Mouse (Mus musculus) megakaryocyte, adult 5-6 weeks (primary cell): ENCODE data around the gene Svop. TPM values are rescaled to one million over a fixed set of nuclear protein-coding genes. Genes with fewer than 3 reads are reported as not detected.
A peak's percentile ranks its signal among the peaks of the same experiment; 100 is the strongest.

Experiments used
- ATAC-seq: 2 replicates; pipeline ENCODE4 v1.8.0; 2016; ENCODE audit warnings: mild to moderate bottlenecking, inconsistent platforms; ENCODE audit not compliant: poor library complexity, severe bottlenecking
- total RNA-seq, 2 experiments: library from RNA; stranded (forward) in 1 of 2; stranded (reverse) in 1 of 2; fragments of 153-499, 151-499 nt in 1 of 2; fragments of 221-1000, 200-1000 nt in 1 of 2; gene quantifications; 2 replicates each; pipeline versions ENCODE4 v1.2.3 to v1.2.4; 2015 to 2017

Svop gene
- not detected in 2 replicates for total RNA-seq (2015)
- not detected in 2 replicates for total RNA-seq (2017)

DNA sequence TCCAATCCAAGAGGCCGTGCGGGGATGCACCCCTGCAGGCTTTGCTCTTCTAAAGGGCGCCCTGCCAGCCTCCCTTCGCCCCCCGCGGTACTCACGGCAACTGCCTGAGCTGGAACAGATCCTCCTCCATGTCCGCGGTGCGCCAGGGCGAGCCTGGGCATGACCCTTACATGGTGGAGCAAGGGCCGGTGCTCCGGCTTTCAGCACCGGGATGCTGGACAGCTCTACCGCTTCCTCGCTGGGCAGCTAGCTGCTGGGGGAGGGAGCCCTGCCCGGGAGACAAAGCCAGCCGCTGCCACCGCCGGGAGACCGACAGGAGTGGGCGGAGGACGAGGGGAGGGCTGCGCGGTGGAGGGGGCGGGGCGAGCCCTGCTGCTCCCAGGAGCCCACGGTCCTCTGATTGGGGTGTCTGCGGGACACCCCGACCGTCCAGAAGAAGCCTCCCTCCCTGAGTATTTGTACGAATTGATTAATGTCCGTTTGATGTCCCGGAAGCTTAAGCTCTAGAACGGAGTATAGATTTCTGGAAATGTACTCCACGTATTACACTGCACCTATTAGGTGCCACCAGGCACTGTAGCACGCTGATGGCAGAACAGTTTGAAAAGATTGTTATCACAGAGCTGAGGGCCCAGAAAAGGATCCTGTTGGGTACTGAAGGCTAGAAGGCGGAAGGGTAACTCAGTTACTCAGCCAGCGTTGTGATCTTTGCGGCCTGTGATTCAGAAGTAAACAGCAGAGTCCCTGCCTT is at the start of gene Svop:
TSS of gene Svop (minus strand) at position 514 of the 751 bp plus-strand sequence.
- 0 out of 2 replicates have a peak, but pooled peaks have one; percentile 24 for ATAC-seq

DNA sequence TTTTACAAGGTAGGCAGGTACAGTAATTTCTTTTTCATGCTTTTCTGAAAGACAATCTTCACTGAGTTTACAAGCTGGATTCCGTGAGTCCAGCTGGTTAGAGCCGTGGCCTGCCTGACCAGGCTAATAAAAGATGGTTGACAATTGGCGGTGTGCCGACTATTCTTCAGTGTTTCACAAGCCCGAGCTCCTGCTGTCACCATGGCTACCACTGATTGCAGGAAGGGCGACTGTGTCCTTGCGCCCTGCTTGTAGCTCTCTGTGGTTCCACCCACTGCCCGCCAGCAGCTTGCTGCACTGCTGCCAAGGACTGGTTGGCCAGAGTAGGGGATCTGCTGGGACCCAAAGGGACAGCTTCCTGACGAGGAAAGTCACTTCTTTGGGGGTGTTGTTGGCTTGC is 47.8 kb upstream of the Svop start:
- no peak for ATAC-seq

DNA sequence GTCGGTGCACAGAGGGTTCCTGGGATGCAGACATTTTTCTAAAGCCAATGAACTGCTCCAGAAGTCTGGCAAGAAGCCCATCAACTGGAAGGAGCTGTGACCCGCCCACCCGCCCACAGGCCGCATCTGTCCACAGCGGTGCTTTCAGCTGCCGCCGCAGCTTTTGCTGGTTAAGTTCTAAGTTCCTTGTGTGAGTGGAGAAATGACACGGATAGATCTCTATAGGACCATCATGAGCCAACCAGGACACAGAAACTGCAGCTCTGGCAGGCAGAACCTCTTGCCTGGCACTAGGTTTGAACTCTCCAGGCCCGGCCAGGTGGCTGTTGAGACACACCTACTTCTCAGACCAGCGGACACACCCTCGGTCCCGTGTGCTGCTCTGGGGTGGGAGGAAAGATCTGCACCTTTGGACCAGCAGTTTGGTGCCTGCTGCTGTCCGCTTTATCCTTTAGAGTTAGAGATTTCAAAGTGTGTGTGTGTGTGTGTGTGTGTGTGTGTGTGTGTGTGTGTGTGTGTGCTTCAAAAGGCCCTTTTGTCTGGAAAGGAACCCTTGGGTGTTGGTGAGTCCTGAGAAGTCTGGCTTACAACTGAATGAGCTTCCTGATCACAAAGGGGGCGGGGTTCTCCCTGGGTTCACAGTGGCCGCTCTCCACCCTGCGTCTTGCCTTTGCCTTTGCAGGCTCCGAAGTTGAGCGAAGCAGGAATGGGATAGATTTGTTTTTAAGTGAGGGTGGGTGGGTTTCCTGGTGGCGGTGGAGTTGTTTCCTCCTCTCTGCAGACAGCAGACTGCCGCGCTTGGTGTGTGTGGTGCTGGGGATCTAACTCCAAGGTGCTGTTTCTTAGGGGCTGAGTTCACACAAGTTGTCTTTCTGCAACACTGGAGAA is 47.2 kb upstream of the Svop start:
- ATAC-seq = no peak

DNA sequence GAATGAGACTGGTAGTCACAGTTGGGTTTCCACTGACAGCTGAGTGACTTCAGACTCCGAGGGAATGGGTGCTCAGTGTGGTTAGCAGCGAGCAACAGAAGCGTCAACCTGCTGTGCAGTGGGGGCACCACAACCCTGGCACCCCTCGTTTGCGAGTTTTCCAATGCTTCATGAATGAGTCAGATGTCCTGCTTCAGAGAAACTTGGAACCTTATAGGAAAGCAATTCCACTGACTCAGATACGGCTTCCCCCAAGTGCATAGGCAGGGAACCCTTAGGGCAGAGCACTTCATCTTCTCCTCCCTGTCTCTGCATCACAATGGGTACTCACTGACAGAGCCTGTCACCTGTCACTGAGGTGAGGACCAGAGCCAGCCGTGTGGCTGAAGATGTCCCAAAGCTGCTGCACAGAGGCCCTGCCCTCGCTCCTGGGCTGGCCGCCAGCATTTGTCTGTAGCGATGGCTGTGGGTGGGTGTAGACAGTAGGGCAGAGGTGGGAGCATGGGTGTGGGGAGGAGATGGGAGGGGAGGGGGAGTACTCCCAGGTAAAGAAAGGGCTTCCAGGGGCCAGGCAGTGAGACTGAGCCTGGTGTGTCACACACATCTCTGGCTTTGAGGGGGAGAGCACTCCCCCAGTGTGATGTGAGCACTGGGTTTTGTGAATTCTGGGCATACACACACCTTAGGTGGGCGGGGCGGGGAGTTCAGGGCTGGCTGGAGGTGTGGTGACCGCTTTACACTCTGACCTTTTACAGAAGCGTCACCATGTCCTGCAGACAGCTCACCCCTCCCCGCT is 46.3 kb upstream of the Svop start:
- no peak for ATAC-seq

- ATAC-seq = no peak
These were observed 44.1 kb upstream of the Svop start for GRCm38 (mm10) chr5:114135516-114135915.

DNA sequence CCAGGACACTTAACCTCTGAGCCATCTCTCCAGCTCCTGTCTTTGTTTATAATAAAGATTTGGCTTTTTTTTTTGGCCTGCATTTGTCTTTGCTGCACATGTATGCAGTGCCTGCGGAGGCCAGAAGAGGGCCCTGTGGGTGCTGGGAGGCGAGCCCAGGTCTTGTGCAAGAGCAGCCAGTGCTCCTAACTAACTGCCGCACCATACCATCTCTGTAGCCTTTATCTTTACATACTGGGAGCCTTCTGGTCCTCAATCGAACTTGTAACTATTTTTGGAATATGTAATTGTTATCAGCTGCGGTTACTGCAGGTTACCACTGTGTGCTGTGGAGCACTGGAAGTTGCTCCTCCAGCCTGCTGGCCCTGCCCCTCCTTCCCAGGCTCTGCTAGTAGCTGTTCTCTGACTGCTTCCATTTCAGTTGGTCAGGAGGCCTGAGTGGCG is 42.7 kb upstream of the Svop start:
- ATAC-seq = peak; percentile 33; the same call in 1 of the 2 replicates

DNA sequence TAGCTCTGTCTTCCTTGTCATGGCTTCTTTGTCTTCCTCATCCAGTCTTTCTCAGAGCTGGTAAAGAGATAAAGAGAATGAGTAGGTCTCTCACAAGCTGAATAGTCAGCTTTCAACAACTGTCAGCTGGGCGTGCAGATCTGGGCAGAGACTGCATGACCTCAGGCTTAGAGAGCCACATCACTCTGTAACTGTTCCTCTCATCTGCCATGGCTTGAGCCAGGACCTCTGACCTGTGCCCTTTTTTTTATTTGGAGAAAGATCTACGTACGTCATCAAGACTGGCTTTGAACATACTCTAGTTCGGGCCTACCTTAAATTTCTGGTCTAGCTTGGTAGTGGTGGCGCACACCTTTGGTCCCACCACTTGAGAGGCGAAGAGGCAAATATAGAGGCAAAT is 41.5 kb upstream of the Svop start:
- ATAC-seq = no peak

DNA sequence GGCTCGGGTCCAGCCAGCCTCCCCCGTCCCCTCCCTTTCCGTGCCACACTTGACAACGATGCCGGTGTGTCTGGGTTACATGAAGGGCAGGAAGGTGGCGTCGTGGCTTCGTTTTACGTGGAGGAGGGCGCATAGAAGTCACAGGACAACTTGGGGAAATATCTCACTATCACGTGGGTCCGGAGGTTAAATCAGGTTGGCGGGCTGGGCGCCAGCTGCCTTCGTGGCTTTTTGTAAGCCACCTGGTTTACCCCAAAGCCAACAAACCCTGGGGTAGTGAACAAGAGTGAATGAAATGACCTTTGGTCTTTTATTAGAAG is 40.1 kb upstream of the Svop start:
- no peak for ATAC-seq

DNA sequence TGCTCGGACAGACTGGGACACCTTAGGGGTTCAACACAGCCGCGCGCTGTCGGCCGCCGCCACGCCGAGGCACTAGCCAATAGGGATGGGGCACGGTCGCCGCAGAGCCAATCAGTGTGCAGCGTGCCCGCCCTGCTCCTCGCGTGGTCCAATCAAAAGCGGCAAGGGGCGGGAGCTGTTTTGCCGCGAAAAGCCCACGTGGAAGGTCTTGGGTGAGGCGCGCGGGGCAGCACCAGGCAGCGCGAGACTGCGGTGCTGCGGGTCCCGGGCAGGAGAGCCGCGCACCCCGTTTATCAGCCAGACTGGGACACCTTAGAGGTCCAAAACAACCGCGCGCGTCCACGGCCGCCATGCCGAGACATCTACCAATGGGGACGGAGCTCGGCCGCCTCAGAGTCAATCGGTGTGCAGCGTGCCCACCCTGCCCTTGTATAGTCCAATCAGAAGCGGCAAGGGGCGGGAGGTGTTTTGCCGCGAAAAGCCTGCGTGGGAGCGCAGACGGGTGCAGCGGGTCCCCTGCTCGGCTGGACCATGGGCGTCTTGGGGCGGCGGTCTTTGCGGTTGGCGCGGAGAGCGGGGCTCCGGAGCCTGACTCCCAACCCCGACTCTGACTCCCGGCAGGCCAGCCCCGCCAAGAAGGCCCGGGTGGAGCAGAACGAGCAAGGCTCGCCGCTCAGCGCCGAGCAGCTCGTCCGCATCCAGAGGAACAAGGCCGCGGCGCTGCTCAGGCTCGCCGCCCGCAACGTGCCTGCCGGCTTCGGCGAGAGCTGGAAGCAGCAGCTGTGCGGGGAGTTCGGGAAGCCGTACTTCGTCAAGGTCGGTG is 39.5 kb upstream of the Svop start:
- peak; percentile 83 for ATAC-seq

DNA sequence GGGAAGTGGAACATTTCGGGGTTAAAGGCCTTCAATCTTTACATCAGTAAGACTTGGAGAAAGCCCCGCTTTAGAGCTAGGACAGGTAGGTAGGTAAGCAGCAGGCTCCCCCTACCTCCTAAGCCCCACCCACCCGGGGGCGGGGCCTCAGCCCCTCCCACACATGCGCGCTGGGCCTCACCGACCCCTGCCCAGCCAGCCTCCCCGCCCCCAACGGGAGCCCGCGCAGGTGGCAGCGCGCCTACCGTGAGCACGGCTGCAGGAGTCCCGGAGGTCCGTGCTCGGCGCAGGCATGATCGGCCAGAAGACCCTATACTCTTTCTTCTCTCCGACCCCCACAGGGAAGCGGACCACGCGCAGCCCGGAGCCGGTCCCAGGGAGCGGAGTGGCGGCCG is 38.8 kb upstream of the Svop start, which contains the start of gene Ung:
TSS of gene Ung (plus strand) at position 176 of the 395 bp plus-strand sequence.
- ATAC-seq = no peak

DNA sequence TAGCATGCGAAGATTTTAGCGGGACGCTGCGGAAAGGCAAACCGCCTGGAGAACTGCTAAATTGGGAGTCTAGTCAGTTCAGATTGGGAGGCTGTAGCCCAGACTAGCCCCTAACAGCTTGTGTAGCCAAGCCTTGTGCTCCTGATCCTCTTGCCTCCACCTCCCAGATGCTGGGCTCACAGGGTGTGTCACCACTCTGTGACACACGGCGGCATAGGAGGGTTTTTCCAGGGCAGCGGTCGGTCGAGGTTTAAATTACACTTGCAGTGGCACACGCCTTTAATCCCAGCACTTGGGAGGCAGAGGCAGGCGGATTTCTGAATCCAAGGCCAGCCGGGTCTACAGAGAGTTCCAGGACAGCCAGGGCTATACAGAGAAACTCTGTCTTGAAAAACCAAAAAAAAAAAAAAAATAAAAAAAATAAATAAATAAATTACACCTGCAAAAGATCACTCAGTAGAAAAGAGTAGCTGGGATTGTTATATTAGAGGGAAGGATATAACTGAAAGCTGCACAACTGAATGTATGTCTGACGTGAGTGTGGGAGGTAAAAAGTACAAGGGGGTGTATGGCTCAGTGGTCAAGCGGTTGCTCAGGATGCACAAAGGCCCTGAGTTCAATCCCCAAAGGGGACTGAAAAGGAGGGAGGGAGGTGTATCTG is 38.3 kb upstream of the Svop start:
- ATAC-seq = no peak

GRCm38 (mm10) chr5:114127374-114128349 is 36.3 kb upstream of the Svop start, which contains the start of gene Alkbh2:
Gene Alkbh2, minus strand, starts transcription at chr5:114128218.
- peak; percentile 65 for ATAC-seq

DNA sequence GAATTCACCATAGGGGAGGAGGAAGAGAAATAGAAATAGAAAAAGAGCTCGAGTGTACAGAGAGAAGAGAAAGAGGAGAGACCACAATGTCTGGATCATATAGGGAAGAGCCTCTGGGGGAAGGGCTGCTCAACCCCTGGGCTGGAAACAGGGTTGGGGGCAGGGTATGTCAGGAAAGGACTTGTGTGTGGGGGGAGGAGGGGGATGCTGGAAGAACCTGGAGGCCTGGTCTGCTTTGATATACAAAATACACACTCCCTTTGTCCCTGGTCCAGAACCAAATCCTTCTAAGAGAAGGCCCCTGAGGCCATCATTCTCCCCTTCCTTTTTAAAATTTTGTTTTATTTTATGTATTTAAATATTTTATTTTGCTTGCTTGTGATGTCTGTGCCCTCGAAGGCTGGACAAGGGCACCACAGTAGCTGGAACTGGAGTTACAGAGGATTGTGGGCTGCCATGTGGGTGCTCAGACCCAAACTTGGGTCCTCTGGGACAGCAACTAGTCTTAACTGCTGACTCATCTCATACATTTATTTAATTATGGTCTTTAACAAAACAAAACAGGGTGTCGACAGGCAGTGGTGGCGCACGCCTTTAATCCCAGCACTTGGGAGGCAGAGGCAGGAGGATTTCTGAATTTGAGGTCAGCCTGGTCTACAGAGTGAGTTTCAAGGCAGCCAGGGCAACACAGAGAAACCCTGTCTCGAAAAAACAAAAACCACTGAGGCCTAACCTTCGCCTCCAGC is 35.3 kb upstream of the Svop start:
- ATAC-seq = no peak

DNA sequence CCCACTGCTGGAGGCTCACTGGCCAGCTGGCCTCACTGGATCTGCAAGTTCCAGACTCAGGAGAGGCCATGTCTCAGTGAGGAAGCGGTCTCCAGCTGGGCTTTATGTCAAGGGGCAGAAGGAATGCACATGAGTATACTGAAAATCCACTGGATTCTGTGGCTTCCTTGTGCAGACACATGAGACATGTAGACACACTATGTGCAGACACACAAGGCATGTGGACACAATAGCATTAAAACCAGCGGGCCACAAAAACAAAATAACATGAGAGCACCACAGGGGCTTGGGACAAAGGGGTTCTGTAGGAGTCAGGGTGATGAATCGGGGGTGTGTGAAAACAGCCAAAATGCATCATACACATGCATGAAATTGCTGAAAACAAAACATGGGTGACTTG is 34.6 kb upstream of the Svop start:
- no peak for ATAC-seq

GRCm38 (mm10) chr5:114119806-114120205 is 28.4 kb upstream of the Svop start:
- ATAC-seq = no peak

DNA sequence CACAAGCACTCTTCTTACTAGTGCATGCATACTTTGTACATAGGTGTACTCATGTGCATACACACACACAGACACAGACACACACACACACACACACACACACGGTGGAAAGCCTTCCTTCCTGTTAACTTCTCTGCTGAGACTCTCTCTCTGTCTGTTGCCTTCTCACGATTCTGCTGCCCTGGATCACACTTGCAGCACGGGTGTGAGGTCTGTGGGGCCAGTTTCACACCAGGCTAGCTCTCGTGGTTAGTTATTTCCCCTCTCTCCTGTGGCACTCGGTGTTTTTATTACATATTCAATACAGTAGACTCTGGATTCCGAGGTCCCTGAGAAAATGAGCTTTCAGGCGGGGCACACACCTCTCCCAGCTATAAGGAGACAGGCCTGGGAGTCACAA is 25.2 kb upstream of the Svop start:
- no peak for ATAC-seq

DNA sequence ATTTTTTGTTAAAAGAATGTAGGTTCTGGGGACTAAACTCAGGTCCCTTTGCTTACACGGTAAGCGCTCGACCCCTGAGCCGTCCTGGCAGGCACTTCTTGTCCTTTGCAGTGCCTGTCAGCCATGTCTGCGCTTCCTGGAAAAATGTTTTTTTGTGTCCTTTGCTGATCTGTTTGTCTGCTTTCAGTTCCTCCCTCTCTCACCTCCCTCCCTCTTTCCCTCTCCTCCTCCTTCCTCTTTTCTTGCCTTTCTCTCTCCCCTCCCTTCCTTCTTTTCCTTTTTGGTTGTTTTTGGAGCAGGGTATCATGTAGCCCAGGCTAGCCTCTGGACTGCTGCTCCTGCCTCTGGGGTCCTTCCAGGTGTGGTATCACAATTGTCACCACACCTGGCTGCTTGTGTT is 23.7 kb upstream of the Svop start:
- peak; percentile 71 for ATAC-seq

DNA sequence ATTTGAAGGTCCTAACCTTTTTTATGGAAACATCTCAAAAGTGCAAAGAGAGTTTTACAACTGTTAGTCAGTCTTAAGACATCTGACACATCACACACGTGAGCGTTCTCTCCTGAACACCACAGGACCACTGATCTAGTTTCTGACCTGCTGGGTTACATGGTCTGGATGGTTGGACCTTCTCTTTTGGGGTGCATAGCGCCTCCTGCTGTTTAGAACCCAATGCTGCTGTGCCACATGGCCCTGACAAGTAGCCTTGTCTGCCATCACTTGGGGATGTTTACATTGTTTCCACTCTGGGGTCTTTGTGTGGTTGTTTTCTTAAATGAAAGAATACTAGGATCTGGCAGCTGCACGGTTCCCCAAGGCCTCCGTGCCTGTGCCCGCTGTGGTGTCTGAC is 22.0 kb upstream of the Svop start:
- no peak for ATAC-seq
